Mouse (Mus musculus) erythroblast, adult 5-6 weeks (primary cell): ENCODE data around the gene Il34. TPM values are rescaled to one million over a fixed set of nuclear protein-coding genes. Genes with fewer than 3 reads are reported as not detected.

Experiments used
- ATAC-seq: replicated peaks from 2 replicates; pipeline ENCODE4 v1.8.0; 2016; ENCODE audit warnings: moderate number of reproducible peaks, mild to moderate bottlenecking, moderate TSS enrichment, inconsistent platforms; ENCODE audit not compliant: poor library complexity, low FRiP score, severe bottlenecking
- total RNA-seq, 2 experiments: library from RNA; stranded (forward) in 1 of 2; stranded (reverse) in 1 of 2; fragments of 150-400 nt in 1 of 2; fragments of 200-764, 138-1000 nt in 1 of 2; gene quantifications; 2 replicates each; pipeline versions ENCODE4 v1.2.3 to v1.2.4; 2015 to 2017; ENCODE audit warnings: low replicate concordance in 2 of 2

Il34 gene
- total RNA-seq (2015; ENCODE audit: low replicate concordance) (not detected in 2 replicates), total RNA-seq (2017; ENCODE audit: low replicate concordance) (0.43 TPM in 1 of 2 replicates, not detected in the other)

- no peak for ATAC-seq
Measured at GRCm38 (mm10) chr8:110805669-110806068, at the start of gene Il34. Gene Il34 (minus strand): TSS chr8:110805924.

GRCm38 (mm10) chr8:110851186-110851585 is 45.5 kb upstream of the Il34 start:
- no peak for ATAC-seq

- ATAC-seq: no peak
Measured at GRCm38 (mm10) chr8:110847645-110848495, 42.1 kb upstream of the Il34 start.

DNA sequence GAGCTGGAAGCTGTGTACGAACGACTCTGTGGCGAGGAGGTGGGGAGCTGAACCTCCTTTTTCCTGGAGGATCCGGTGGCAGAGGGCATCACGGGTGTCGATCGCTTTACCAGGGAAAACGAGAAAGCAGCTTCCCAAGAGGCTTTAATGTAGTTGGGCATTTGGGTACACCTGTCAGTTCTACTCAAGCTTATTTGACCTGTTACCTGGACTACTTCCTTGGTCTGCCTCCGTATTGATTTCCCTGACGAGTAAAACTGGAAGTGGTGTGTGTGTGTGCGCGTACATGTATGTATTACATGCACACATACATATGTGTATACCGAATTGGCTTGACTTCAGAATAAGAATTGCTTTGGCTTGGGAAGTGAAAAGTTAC is 41.4 kb upstream of the Il34 start:
- peak; percentile 40 for ATAC-seq

GRCm38 (mm10) chr8:110846405-110847170 is 40.9 kb upstream of the Il34 start, which contains the start of the genes Cog4 and Sf3b3:
Gene Cog4 (plus strand): TSS chr8:110846600.
Gene Sf3b3 (minus strand): TSS chr8:110846787.
- ATAC-seq: peak; percentile 94

DNA sequence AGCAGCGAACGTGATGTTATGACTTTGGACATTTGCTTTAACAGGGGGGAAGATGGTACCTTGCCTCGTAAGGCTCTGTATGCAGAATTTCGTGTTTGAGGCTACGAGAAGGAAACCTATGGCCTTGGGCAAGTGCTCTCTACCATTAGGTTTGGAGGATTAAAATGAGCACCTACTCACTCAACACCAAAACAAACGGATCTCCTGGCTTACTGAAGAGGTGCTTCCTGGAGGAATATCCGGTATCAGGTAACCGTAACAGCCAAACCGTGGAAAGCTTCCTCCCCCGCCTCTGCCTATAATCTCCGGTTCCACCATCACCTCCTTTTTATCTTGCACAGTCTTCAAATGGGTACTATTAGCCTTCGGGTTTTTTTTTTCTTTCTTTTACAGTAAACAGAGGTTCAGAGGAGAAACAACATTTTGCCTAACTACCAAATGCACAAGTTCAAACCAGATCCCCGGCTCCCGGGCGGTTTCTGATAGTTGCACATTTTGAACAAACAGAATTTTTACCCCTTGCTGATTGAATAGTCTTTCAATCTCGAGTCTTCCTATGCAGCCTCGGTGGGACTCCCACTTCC is 40.2 kb upstream of the Il34 start:
- no peak for ATAC-seq

DNA sequence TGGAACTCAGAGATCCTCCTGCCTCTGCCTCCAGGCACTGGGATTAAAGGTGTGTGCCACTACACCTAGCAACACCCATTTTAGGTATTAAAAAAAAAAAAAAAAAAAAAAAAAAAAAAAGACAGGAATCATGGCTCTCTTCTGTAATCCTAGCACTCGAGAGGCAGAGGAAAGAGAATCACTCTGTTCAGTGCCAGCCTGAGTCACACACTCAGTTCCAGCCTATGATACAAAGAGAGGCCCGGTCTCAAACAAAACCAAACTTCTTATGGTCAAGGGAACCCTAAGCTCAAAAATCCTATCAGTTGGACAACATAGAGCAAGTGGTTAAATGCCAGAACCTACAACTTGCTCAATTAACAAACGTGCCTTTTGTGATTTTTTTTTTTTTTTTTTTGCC is 39.2 kb upstream of the Il34 start:
- ATAC-seq: no peak

GRCm38 (mm10) chr8:110843207-110843606 is 37.5 kb upstream of the Il34 start:
- ATAC-seq: no peak

GRCm38 (mm10) chr8:110842012-110842574 is 36.4 kb upstream of the Il34 start:
- ATAC-seq: no peak

- ATAC-seq: no peak
Measured at GRCm38 (mm10) chr8:110831956-110832355, 26.2 kb upstream of the Il34 start.

GRCm38 (mm10) chr8:110828511-110828910 is 22.8 kb upstream of the Il34 start:
- no peak for ATAC-seq

GRCm38 (mm10) chr8:110824861-110825260 is 19.1 kb upstream of the Il34 start:
- no peak for ATAC-seq

GRCm38 (mm10) chr8:110821960-110822359 is 16.2 kb upstream of the Il34 start:
- ATAC-seq: no peak

GRCm38 (mm10) chr8:110820257-110820656 is 14.5 kb upstream of the Il34 start:
- no peak for ATAC-seq

DNA sequence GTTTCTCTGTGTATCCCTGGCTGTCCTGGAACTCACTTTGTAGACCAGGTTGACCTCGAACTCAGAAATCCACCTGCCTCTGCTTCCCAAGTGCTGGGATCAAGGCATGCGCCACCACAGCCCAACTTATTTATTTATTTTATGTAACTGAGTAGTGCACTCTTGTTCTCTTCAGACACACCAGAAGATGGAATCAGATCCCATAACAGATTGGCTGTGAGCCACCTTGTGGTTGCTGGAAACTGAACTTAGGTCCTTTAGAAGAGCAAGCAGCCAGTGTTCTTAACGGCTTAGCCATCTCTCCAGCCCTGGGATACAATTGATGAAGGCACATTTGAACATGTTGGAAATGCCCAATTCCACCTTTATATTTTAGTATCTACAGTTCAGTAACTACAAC is 12.9 kb upstream of the Il34 start:
- no peak for ATAC-seq

DNA sequence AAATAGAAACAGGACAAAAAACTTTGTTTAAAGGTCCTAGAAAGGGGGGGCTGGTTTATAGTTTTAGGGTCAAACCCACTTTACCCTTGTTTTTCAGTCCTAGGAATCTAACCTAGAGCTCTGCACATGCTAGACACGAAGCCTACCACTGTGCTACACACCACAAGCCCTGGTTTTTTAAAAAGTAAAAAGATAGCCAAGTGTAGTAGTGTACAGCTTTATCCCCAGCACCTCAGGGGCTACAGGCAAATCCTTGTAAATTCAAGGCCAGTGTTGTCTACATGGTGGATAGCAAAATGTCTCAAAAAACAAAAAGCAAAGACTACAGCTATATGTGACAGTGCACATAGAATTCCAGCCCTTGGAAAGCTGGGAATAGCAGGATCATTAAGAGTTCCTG is 11.3 kb upstream of the Il34 start:
- no peak for ATAC-seq

- no peak for ATAC-seq
Measured at GRCm38 (mm10) chr8:110815308-110815707, 9.6 kb upstream of the Il34 start.

GRCm38 (mm10) chr8:110813081-110813812 is 7.5 kb upstream of the Il34 start:
- ATAC-seq: no peak

DNA sequence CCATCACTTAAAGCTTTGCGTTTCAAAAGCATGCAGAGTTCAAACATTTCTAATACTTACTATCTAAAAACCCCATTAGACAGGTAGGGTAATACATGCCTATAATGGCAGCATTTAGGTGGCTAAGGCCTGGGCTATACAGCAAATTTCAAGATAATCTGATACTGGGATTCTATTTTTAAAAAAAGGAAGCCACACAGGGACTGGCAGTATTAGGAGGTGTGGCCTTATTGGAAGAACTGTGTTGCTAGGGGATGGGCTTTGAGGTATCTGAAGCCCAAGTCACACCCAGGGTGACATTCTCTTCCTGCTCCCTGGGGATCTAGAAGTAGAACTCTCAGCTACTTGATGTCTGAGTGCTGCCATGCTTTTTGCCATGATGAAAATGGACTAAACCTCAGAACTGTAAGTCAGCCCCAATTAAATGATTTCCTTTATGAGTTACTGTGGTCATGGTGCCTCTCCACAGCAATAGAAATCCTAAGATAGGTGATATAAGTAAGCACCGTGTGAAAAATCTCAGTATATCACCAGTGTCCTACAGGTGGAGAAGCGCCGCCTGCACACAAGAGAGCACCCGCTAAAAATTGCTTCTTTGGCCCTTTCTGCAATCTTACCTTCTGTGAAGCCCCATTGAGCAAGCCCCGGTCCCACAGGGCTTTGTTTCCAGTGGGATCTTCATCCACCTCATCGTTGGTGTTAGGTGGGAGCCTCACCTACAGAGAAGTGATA is 6.8 kb upstream of the Il34 start:
- ATAC-seq: no peak
